Comparison of ENCODE assay signal across 17 mouse cellular contexts in the genomic region with DNA sequence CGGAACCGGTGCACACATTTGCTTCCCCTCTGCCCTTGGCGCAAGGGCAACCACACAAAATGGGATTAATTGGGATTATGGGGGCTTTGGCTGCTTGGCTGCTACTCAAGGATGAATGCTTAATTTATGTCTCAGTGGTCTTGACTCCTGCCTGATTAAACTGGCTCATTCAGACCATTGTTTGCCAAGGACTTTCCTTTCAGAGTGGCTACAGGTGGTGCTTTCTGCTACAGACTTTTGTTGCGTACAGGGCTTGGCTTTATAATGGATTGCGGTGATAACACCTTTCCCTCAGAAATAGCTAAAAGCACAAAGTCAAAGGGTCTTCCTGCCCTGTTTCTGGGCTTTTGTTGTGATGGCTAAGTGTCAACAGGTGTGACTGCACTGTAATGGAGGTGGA.
"Had no signal": no experiment of that assay in that cellular context is flagged by ENCODE, and none has a peak within 500 bp of the region (broad histone marks: within the 10 kb centered on the region; RNA-seq: fewer than 3 reads in every experiment).

No protein-coding gene starts in this region.

- H3K36me3 ChIP-seq: limb, embryonic 10.5 days; limb, embryonic 13.5 days; liver, embryonic 13.5 days; midbrain, embryonic 13.5 days; neural tube, embryonic 12.5 days; neural tube, embryonic 15.5 days had no signal

- H3K27ac ChIP-seq: limb, embryonic 10.5 days; limb, embryonic 13.5 days; liver, embryonic 13.5 days; midbrain, embryonic 13.5 days; neural tube, embryonic 12.5 days; neural tube, embryonic 15.5 days had no signal

- H3K4me2 ChIP-seq: limb, embryonic 13.5 days; liver, embryonic 13.5 days; midbrain, embryonic 13.5 days; neural tube, embryonic 12.5 days; neural tube, embryonic 15.5 days had no signal

- ATAC-seq: intestine, embryonic 16.5 days; midbrain, embryonic 13.5 days had no signal

- H3K9ac ChIP-seq: limb, embryonic 13.5 days; liver, embryonic 13.5 days; midbrain, embryonic 13.5 days; neural tube, embryonic 12.5 days; neural tube, embryonic 15.5 days had no signal

- DNase-seq: kidney, adult 18-20 months; kidney, adult 9 months; kidney, postnatal 14 days; kidney, postnatal 4 days; layer of hippocampus, adult 9-11 months; liver, embryonic 13.5 days; lung, adult 2 months; lung, postnatal 14 days; lung, postnatal 4 days; thymus, adult 18-20 months; thymus, postnatal 36 days had no signal

- H3K4me1 ChIP-seq: limb, embryonic 10.5 days; limb, embryonic 13.5 days; liver, embryonic 13.5 days; neural tube, embryonic 12.5 days; neural tube, embryonic 15.5 days had no signal

- H3K4me3 ChIP-seq: limb, embryonic 10.5 days; limb, embryonic 13.5 days; liver, embryonic 13.5 days; midbrain, embryonic 13.5 days; neural tube, embryonic 12.5 days; neural tube, embryonic 15.5 days had no signal

- H3K9me3 ChIP-seq: limb, embryonic 10.5 days; limb, embryonic 13.5 days; liver, embryonic 13.5 days; midbrain, embryonic 13.5 days; neural tube, embryonic 12.5 days; neural tube, embryonic 15.5 days had no signal
